Mouse (Mus musculus): ENCODE measurements around the gene Elane. TPM values are rescaled to one million over a fixed set of nuclear protein-coding genes. Genes with fewer than 3 reads are reported as not detected.
"Not testable (repeated sequence)": the region's sequence is repeated elsewhere in the genome, so short reads cannot be mapped to it uniquely, and the experiment has no call there.

Elane gene
- polyA plus RNA-seq, 1 experiment from 2014 or later = 1.1 TPM

GRCm38 (mm10) chr10:79886611-79887010, 564 bp downstream of the Elane start:
- no peaks in the 10 kb centered on the region for H3K9me3 ChIP-seq (replicated peaks; ENCODE audit: control insufficient read depth, low read length)
- no peak overlapping the region for H3K9ac ChIP-seq (ENCODE audit: low read length)
- no peaks in the 10 kb centered on the region for H3K36me3 ChIP-seq (ENCODE audit: control insufficient read depth, insufficient read depth)
- peaks cover 5% of the 10 kb centered on the region for H3K27me3 ChIP-seq (ENCODE audit: control insufficient read depth, insufficient read depth, low read length)
- H3K27ac ChIP-seq (ENCODE audit: low read length) = no peak overlapping the region
- no peak overlapping the region for H3K4me2 ChIP-seq (ENCODE audit: low read depth, low read length)
- peaks cover 18% of the 10 kb centered on the region for H3K4me1 ChIP-seq (ENCODE audit: control insufficient read depth, insufficient read depth, low read length)
- WGBS = 81% methylated on average over 8 of the region's 8 CpGs
- no peak overlapping the region for H3K4me3 ChIP-seq (ENCODE audit: low read length)
- no peak for ATAC-seq (replicated peaks; ENCODE audit: extremely low read depth, insufficient read depth, low FRiP score)

- Histone ChIP-seq H3K27me3 (ENCODE audit: control insufficient read depth, insufficient read depth, low read length) (no peaks in the 10 kb centered on the region; the same call in 1 of the 2 replicates), H3K9me3 (replicated peaks; ENCODE audit: control insufficient read depth, low read length) (no peaks in the 10 kb centered on the region), H3K4me1 (ENCODE audit: control insufficient read depth, insufficient read depth, low read length) (peaks cover 2% of the 10 kb centered on the region; the same call in 1 of the 2 replicates), H3K4me3 (ENCODE audit: low read length) (no peak overlapping the region), H3K27ac (ENCODE audit: low read length) (no peak overlapping the region), H3K4me2 (ENCODE audit: low read depth, low read length) (no peak overlapping the region), H3K9ac (ENCODE audit: low read length) (no peak overlapping the region), H3K36me3 (ENCODE audit: control insufficient read depth, insufficient read depth) (no peaks in the 10 kb centered on the region)
- ATAC-seq (replicated peaks; ENCODE audit: extremely low read depth, insufficient read depth, low FRiP score) = no peak
- WGBS = 64% methylated on average over 2 of the region's 2 CpGs
Observed at GRCm38 (mm10) chr10:79889386-79889785, 3.3 kb downstream of the Elane start.

GRCm38 (mm10) chr10:79890670-79891069, 4.6 kb downstream of the Elane start, which contains the start of gene Cfd:
Cfd (plus strand) TSS chr10:79890853.
- no peak within 1 kb of the TSS for H3K27ac ChIP-seq (ENCODE audit: low read length)
- H3K4me3 ChIP-seq (ENCODE audit: low read length) = no peak within 1 kb of the TSS
- no peaks in the 10 kb centered on the region for H3K9me3 ChIP-seq (replicated peaks; ENCODE audit: control insufficient read depth, low read length)
- H3K4me2 ChIP-seq (ENCODE audit: low read depth, low read length) = no peak within 1 kb of the TSS
- 32% methylated on average over 5 of the region's 5 CpGs for WGBS
- ATAC-seq (replicated peaks; ENCODE audit: extremely low read depth, insufficient read depth, low FRiP score) = no peak
- no peak within 1 kb of the TSS for H3K9ac ChIP-seq (ENCODE audit: low read length)
- no peaks in the 10 kb centered on the region; the same call in 1 of the 2 replicates for H3K27me3 ChIP-seq (ENCODE audit: control insufficient read depth, insufficient read depth, low read length)
- peaks cover 6% of the 10 kb centered on the region for H3K36me3 ChIP-seq (ENCODE audit: control insufficient read depth, insufficient read depth)
- no peaks in the 10 kb centered on the region for H3K4me1 ChIP-seq (ENCODE audit: control insufficient read depth, insufficient read depth, low read length)

GRCm38 (mm10) chr10:79892451-79893118, 6.5 kb downstream of the Elane start:
- H3K9ac ChIP-seq (ENCODE audit: low read length); H3K4me3 ChIP-seq (ENCODE audit: low read length); H3K27me3 ChIP-seq (ENCODE audit: control insufficient read depth, insufficient read depth, low read length); H3K27ac ChIP-seq (ENCODE audit: low read length); H3K4me1 ChIP-seq (ENCODE audit: control insufficient read depth, insufficient read depth, low read length); H3K9me3 ChIP-seq (replicated peaks; ENCODE audit: control insufficient read depth, low read length); H3K4me2 ChIP-seq (ENCODE audit: low read depth, low read length): not testable (repeated sequence)
- peak; percentile 29 for ATAC-seq (replicated peaks; ENCODE audit: extremely low read depth, insufficient read depth, low FRiP score)
- peaks cover 18% of the 10 kb centered on the region for H3K36me3 ChIP-seq (ENCODE audit: control insufficient read depth, insufficient read depth)
- 43% methylated on average over 22 of the region's 22 CpGs for WGBS

GRCm38 (mm10) chr10:79896306-79896705, 10.3 kb downstream of the Elane start:
- Histone ChIP-seq H3K9ac (ENCODE audit: low read length) (no peak overlapping the region), H3K4me1 (ENCODE audit: control insufficient read depth, insufficient read depth, low read length) (no peaks in the 10 kb centered on the region), H3K4me2 (ENCODE audit: low read depth, low read length) (no peak overlapping the region), H3K36me3 (ENCODE audit: control insufficient read depth, insufficient read depth) (peaks cover 24% of the 10 kb centered on the region), H3K27me3 (ENCODE audit: control insufficient read depth, insufficient read depth, low read length) (no peaks in the 10 kb centered on the region), H3K27ac (ENCODE audit: low read length) (no peak overlapping the region), H3K4me3 (ENCODE audit: low read length) (no peak overlapping the region), H3K9me3 (replicated peaks; ENCODE audit: control insufficient read depth, low read length) (no peaks in the 10 kb centered on the region)
- ATAC-seq (replicated peaks; ENCODE audit: extremely low read depth, insufficient read depth, low FRiP score) = no peak
- WGBS = 88% methylated on average over 16 of the region's 16 CpGs

GRCm38 (mm10) chr10:79896814-79897213, 10.8 kb downstream of the Elane start:
- no peak for ATAC-seq (replicated peaks; ENCODE audit: extremely low read depth, insufficient read depth, low FRiP score)
- no peak overlapping the region for H3K4me2 ChIP-seq (ENCODE audit: low read depth, low read length)
- WGBS = 84% methylated on average over 13 of the region's 13 CpGs
- H3K4me1 ChIP-seq (ENCODE audit: control insufficient read depth, insufficient read depth, low read length) = no peaks in the 10 kb centered on the region
- no peak overlapping the region for H3K4me3 ChIP-seq (ENCODE audit: low read length)
- H3K36me3 ChIP-seq (ENCODE audit: control insufficient read depth, insufficient read depth) = peaks cover 24% of the 10 kb centered on the region
- H3K27ac ChIP-seq (ENCODE audit: low read length) = no peak overlapping the region
- H3K9me3 ChIP-seq (replicated peaks; ENCODE audit: control insufficient read depth, low read length) = no peaks in the 10 kb centered on the region
- no peaks in the 10 kb centered on the region for H3K27me3 ChIP-seq (ENCODE audit: control insufficient read depth, insufficient read depth, low read length)
- H3K9ac ChIP-seq (ENCODE audit: low read length) = no peak overlapping the region

GRCm38 (mm10) chr10:79897316-79898245, 11.5 kb downstream of the Elane start:
- Histone ChIP-seq H3K27me3 (ENCODE audit: control insufficient read depth, insufficient read depth, low read length) (no peaks in the 10 kb centered on the region), H3K4me2 (ENCODE audit: low read depth, low read length) (no peak overlapping the region), H3K9me3 (replicated peaks; ENCODE audit: control insufficient read depth, low read length) (no peaks in the 10 kb centered on the region), H3K4me3 (ENCODE audit: low read length) (no peak overlapping the region), H3K9ac (ENCODE audit: low read length) (no peak overlapping the region), H3K4me1 (ENCODE audit: control insufficient read depth, insufficient read depth, low read length) (no peaks in the 10 kb centered on the region), H3K27ac (ENCODE audit: low read length) (no peak overlapping the region), H3K36me3 (ENCODE audit: control insufficient read depth, insufficient read depth) (peaks cover 25% of the 10 kb centered on the region)
- no peak for ATAC-seq (replicated peaks; ENCODE audit: extremely low read depth, insufficient read depth, low FRiP score)
- WGBS = 53% methylated on average over 20 of the region's 20 CpGs

- 68% methylated on average over 2 of the region's 2 CpGs for WGBS
- Histone ChIP-seq H3K9me3 (replicated peaks; ENCODE audit: control insufficient read depth, low read length) (no peaks in the 10 kb centered on the region), H3K27me3 (ENCODE audit: control insufficient read depth, insufficient read depth, low read length) (no peaks in the 10 kb centered on the region), H3K9ac (ENCODE audit: low read length) (no peak overlapping the region), H3K4me3 (ENCODE audit: low read length) (no peak overlapping the region), H3K4me2 (ENCODE audit: low read depth, low read length) (no peak overlapping the region), H3K36me3 (ENCODE audit: control insufficient read depth, insufficient read depth) (peaks cover 37% of the 10 kb centered on the region), H3K27ac (ENCODE audit: low read length) (no peak overlapping the region), H3K4me1 (ENCODE audit: control insufficient read depth, insufficient read depth, low read length) (no peaks in the 10 kb centered on the region)
- no peak for ATAC-seq (replicated peaks; ENCODE audit: extremely low read depth, insufficient read depth, low FRiP score)
Observed at GRCm38 (mm10) chr10:79900951-79901410, 14.9 kb downstream of the Elane start.

GRCm38 (mm10) chr10:79906712-79907111, 20.7 kb downstream of the Elane start:
- H3K4me2 ChIP-seq (ENCODE audit: low read depth, low read length) = no peak overlapping the region
- H3K27me3 ChIP-seq (ENCODE audit: control insufficient read depth, insufficient read depth, low read length) = no peaks in the 10 kb centered on the region
- H3K27ac ChIP-seq (ENCODE audit: low read length) = no peak overlapping the region
- no peaks in the 10 kb centered on the region for H3K9me3 ChIP-seq (replicated peaks; ENCODE audit: control insufficient read depth, low read length)
- H3K4me3 ChIP-seq (ENCODE audit: low read length) = no peak overlapping the region
- no peak for ATAC-seq (replicated peaks; ENCODE audit: extremely low read depth, insufficient read depth, low FRiP score)
- peaks cover 33% of the 10 kb centered on the region for H3K36me3 ChIP-seq (ENCODE audit: control insufficient read depth, insufficient read depth)
- H3K9ac ChIP-seq (ENCODE audit: low read length) = no peak overlapping the region
- peaks cover 6% of the 10 kb centered on the region for H3K4me1 ChIP-seq (ENCODE audit: control insufficient read depth, insufficient read depth, low read length)
- WGBS = 92% methylated on average over 9 of the region's 9 CpGs

Measured in heart, embryonic 16.5 days (tissue).